Mouse (Mus musculus) CH12.LX (cell line): ENCODE measurements around the gene Smg6.

Experiments
- CHD1 ChIP-seq: IDR thresholded peaks from 2 replicates; pipeline ENCODE4 v1.6.1; 2012; ENCODE audit warnings: low read depth, low read length, improper control_type of control experiment, inconsistent platforms
- CHD2 ChIP-seq: IDR thresholded peaks from 2 replicates; pipeline ENCODE4 v1.6.1; 2011; ENCODE audit warnings: low read length, improper control_type of control experiment
- CTCF ChIP-seq, 2 experiments: IDR thresholded peaks in 1 of 2; conservative IDR thresholded peaks in 1 of 2; 2 replicates each; pipeline ENCODE4 v1.5.1; 2011 to 2012; ENCODE audit warnings: low read depth in 2 of 2, low read length in 2 of 2, improper control_type of control experiment in 1 of 2, inconsistent platforms in 1 of 2, mild to moderate bottlenecking in 1 of 2, moderate library complexity in 1 of 2
- MAFK ChIP-seq: IDR thresholded peaks from 2 replicates; pipeline ENCODE4 v1.6.1; 2011; ENCODE audit warnings: low read length, improper control_type of control experiment; ENCODE audit not compliant: insufficient replicate concordance
- MYC ChIP-seq: IDR thresholded peaks from 2 replicates; pipeline ENCODE4 v1.6.1; 2011; ENCODE audit warnings: low read depth, mild to moderate bottlenecking, improper control_type of control experiment, low read length
- POLR2A ChIP-seq: IDR thresholded peaks from 2 replicates; pipeline ENCODE4 v1.6.1; 2011; ENCODE audit warnings: low read depth, mild to moderate bottlenecking, improper control_type of control experiment, low read length
- POLR2AphosphoS2 ChIP-seq: IDR thresholded peaks from 2 replicates; pipeline ENCODE4 v1.6.1; 2011; ENCODE audit warnings: low read depth, low read length, improper control_type of control experiment
- USF1 ChIP-seq: IDR thresholded peaks from 2 replicates; pipeline ENCODE4 v1.6.1; 2014; ENCODE audit warnings: low read depth, mild to moderate bottlenecking, inconsistent platforms, low read length, improper control_type of control experiment

DNA sequence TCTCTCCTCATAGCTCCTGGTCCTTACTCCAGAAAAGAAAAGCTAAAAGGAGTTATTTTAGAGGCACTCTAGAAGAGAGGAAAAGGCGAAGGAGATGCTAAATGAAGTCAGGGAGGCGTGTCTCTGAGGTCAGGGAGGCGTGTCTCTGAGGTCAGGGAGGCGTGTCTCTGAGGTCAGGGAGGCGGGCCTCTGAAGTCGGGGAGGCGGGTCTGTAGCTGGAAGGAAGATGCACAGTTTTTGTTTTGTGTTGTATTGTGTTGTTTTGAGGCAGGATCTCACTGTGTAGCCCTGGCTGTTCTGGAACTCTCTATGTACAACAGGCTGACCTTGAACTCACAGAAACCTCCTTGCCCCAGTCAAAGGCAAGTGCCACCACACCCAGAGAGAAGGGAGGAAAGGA lies 272.3 kb downstream of the Smg6 start:
- no peak for TF ChIP-seq MAFK
- TF ChIP-seq MYC: no peak
- no peak for TF ChIP-seq CTCF (conservative IDR thresholded peaks at IDR 0.05 in 1 of 2, IDR thresholded peaks at IDR 0.05 in 1 of 2; ENCODE audit: low read depth in 2 of 2, low read length in 2 of 2)
- TF ChIP-seq POLR2A: no peak
- TF ChIP-seq CHD2: no peak
- TF ChIP-seq USF1: no peak
- TF ChIP-seq POLR2AphosphoS2: no peak
- TF ChIP-seq CHD1: no peak
